Mouse (Mus musculus): ENCODE data around the gene Asgr2. TPM values are rescaled to one million over a fixed set of nuclear protein-coding genes. Genes with fewer than 3 reads are reported as not detected.

Asgr2 gene
- polyA plus RNA-seq, 1 experiment: 1.3 TPM

GRCm38 (mm10) chr11:70097396-70097795 lies 5.0 kb downstream of the Asgr2 start:
- Histone ChIP-seq H3K79me2 (ENCODE audit: control insufficient read depth, insufficient read depth) (no peaks in the 10 kb centered on the region), H3ac (ENCODE audit: control insufficient read depth, insufficient read length, low read depth) (no peak overlapping the region), H3K79me3 (ENCODE audit: low read depth) (no peaks in the 10 kb centered on the region), H3K4me3 (ENCODE audit: insufficient read depth, poor library complexity, severe bottlenecking) (no peak overlapping the region), H3K36me3 (ENCODE audit: control insufficient read depth, insufficient read depth) (no peaks in the 10 kb centered on the region), H3K27me3 (ENCODE audit: control insufficient read depth, insufficient read depth, insufficient read length) (no peaks in the 10 kb centered on the region)
- no peak for TF ChIP-seq CTCF (IDR thresholded peaks at IDR 0.05; ENCODE audit: control insufficient read depth, insufficient read depth, insufficient read length)
- TF ChIP-seq MAX (IDR thresholded peaks at IDR 0.05): no peak
- TF ChIP-seq USF1 (IDR thresholded peaks at IDR 0.05; ENCODE audit: low read depth): no peak
- no peak for TF ChIP-seq MYOG (IDR thresholded peaks at IDR 0.05; ENCODE audit: control insufficient read depth, extremely low read depth, insufficient read length)
- no peak for TF ChIP-seq MYOD1 (IDR thresholded peaks at IDR 0.05; ENCODE audit: control insufficient read depth, insufficient read length, low read depth)
- no peak for TF ChIP-seq FOSL1 (IDR thresholded peaks at IDR 0.05; ENCODE audit: insufficient read depth, low read length, poor library complexity, severe bottlenecking)
- TF ChIP-seq CEBPB (IDR thresholded peaks at IDR 0.05; ENCODE audit: low read depth): no peak

GRCm38 (mm10) chr11:70099102-70099501 lies 6.7 kb downstream of the Asgr2 start:
- Histone ChIP-seq H3K79me2 (ENCODE audit: control insufficient read depth, insufficient read depth) (no peaks in the 10 kb centered on the region), H3K79me3 (ENCODE audit: low read depth) (no peaks in the 10 kb centered on the region), H3K27me3 (ENCODE audit: control insufficient read depth, insufficient read depth, insufficient read length) (no peaks in the 10 kb centered on the region), H3K4me3 (ENCODE audit: insufficient read depth, poor library complexity, severe bottlenecking) (no peak overlapping the region), H3K36me3 (ENCODE audit: control insufficient read depth, insufficient read depth) (no peaks in the 10 kb centered on the region), H3ac (ENCODE audit: control insufficient read depth, insufficient read length, low read depth) (no peak overlapping the region)
- TF ChIP-seq FOSL1 (IDR thresholded peaks at IDR 0.05; ENCODE audit: insufficient read depth, low read length, poor library complexity, severe bottlenecking) (no peak), MYOD1 (IDR thresholded peaks at IDR 0.05; ENCODE audit: control insufficient read depth, insufficient read length, low read depth) (no peak), USF1 (IDR thresholded peaks at IDR 0.05; ENCODE audit: low read depth) (no peak), MYOG (IDR thresholded peaks at IDR 0.05; ENCODE audit: control insufficient read depth, extremely low read depth, insufficient read length) (no peak), MAX (IDR thresholded peaks at IDR 0.05) (no peak), CTCF (IDR thresholded peaks at IDR 0.05; ENCODE audit: control insufficient read depth, insufficient read depth, insufficient read length) (no peak), CEBPB (IDR thresholded peaks at IDR 0.05; ENCODE audit: low read depth) (no peak)

GRCm38 (mm10) chr11:70099809-70100208 lies 7.4 kb downstream of the Asgr2 start:
- H3K79me2 ChIP-seq (ENCODE audit: control insufficient read depth, insufficient read depth): no peaks in the 10 kb centered on the region
- no peaks in the 10 kb centered on the region for H3K27me3 ChIP-seq (ENCODE audit: control insufficient read depth, insufficient read depth, insufficient read length)
- no peak overlapping the region for H3K4me3 ChIP-seq (ENCODE audit: insufficient read depth, poor library complexity, severe bottlenecking)
- TF ChIP-seq MYOG (IDR thresholded peaks at IDR 0.05; ENCODE audit: control insufficient read depth, extremely low read depth, insufficient read length) (no peak), MAX (IDR thresholded peaks at IDR 0.05) (no peak), CTCF (IDR thresholded peaks at IDR 0.05; ENCODE audit: control insufficient read depth, insufficient read depth, insufficient read length) (no peak), USF1 (IDR thresholded peaks at IDR 0.05; ENCODE audit: low read depth) (no peak), CEBPB (IDR thresholded peaks at IDR 0.05; ENCODE audit: low read depth) (no peak), MYOD1 (IDR thresholded peaks at IDR 0.05; ENCODE audit: control insufficient read depth, insufficient read length, low read depth) (no peak), FOSL1 (IDR thresholded peaks at IDR 0.05; ENCODE audit: insufficient read depth, low read length, poor library complexity, severe bottlenecking) (no peak)
- H3K36me3 ChIP-seq (ENCODE audit: control insufficient read depth, insufficient read depth): no peaks in the 10 kb centered on the region
- no peaks in the 10 kb centered on the region for H3K79me3 ChIP-seq (ENCODE audit: low read depth)
- H3ac ChIP-seq (ENCODE audit: control insufficient read depth, insufficient read length, low read depth): no peak overlapping the region

- H3K36me3 ChIP-seq (ENCODE audit: control insufficient read depth, insufficient read depth): no peaks in the 10 kb centered on the region
- TF ChIP-seq USF1 (IDR thresholded peaks at IDR 0.05; ENCODE audit: low read depth): no peak
- no peak for TF ChIP-seq CTCF (IDR thresholded peaks at IDR 0.05; ENCODE audit: control insufficient read depth, insufficient read depth, insufficient read length)
- TF ChIP-seq FOSL1 (IDR thresholded peaks at IDR 0.05; ENCODE audit: insufficient read depth, low read length, poor library complexity, severe bottlenecking): no peak
- no peak for TF ChIP-seq MYOD1 (IDR thresholded peaks at IDR 0.05; ENCODE audit: control insufficient read depth, insufficient read length, low read depth)
- no peak for TF ChIP-seq CEBPB (IDR thresholded peaks at IDR 0.05; ENCODE audit: low read depth)
- no peak for TF ChIP-seq MAX (IDR thresholded peaks at IDR 0.05)
- TF ChIP-seq MYOG (IDR thresholded peaks at IDR 0.05; ENCODE audit: control insufficient read depth, extremely low read depth, insufficient read length): no peak
Measured at GRCm38 (mm10) chr11:70103701-70104315, 11.4 kb downstream of the Asgr2 start.

GRCm38 (mm10) chr11:70107085-70107484 lies 14.6 kb downstream of the Asgr2 start:
- no peak overlapping the region for H3ac ChIP-seq (ENCODE audit: control insufficient read depth, insufficient read length, low read depth)
- H3K4me3 ChIP-seq (ENCODE audit: insufficient read depth, poor library complexity, severe bottlenecking): no peak overlapping the region
- no peaks in the 10 kb centered on the region for H3K27me3 ChIP-seq (ENCODE audit: control insufficient read depth, insufficient read depth, insufficient read length)
- no peaks in the 10 kb centered on the region for H3K79me2 ChIP-seq (ENCODE audit: control insufficient read depth, insufficient read depth)
- no peak for TF ChIP-seq CTCF (IDR thresholded peaks at IDR 0.05; ENCODE audit: control insufficient read depth, insufficient read depth, insufficient read length)
- peak; percentile 60 for TF ChIP-seq MYOD1 (IDR thresholded peaks at IDR 0.05; ENCODE audit: control insufficient read depth, insufficient read length, low read depth)
- TF ChIP-seq FOSL1 (IDR thresholded peaks at IDR 0.05; ENCODE audit: insufficient read depth, low read length, poor library complexity, severe bottlenecking): no peak
- no peak for TF ChIP-seq CEBPB (IDR thresholded peaks at IDR 0.05; ENCODE audit: low read depth)
- no peak for TF ChIP-seq USF1 (IDR thresholded peaks at IDR 0.05; ENCODE audit: low read depth)
- no peak for TF ChIP-seq MYOG (IDR thresholded peaks at IDR 0.05; ENCODE audit: control insufficient read depth, extremely low read depth, insufficient read length)
- H3K79me3 ChIP-seq (ENCODE audit: low read depth): no peaks in the 10 kb centered on the region
- no peaks in the 10 kb centered on the region for H3K36me3 ChIP-seq (ENCODE audit: control insufficient read depth, insufficient read depth)

More at GRCm38 (mm10) chr11:70103701-70104315, 11.4 kb downstream of the Asgr2 start:
- Histone ChIP-seq H3K27me3 (ENCODE audit: control insufficient read depth, insufficient read depth, insufficient read length) (no peaks in the 10 kb centered on the region), H3K79me3 (ENCODE audit: low read depth) (no peaks in the 10 kb centered on the region), H3K4me3 (ENCODE audit: insufficient read depth, poor library complexity, severe bottlenecking) (no peak overlapping the region), H3ac (ENCODE audit: control insufficient read depth, insufficient read length, low read depth) (no peak overlapping the region), H3K79me2 (ENCODE audit: control insufficient read depth, insufficient read depth) (no peaks in the 10 kb centered on the region)
